Mouse (Mus musculus) hindbrain, embryonic 13.5 days (tissue): ENCODE measurements around the gene Adgrg1. TPM values are rescaled to one million over a fixed set of nuclear protein-coding genes. Genes with fewer than 3 reads are reported as not detected.
A peak's percentile ranks its signal among the peaks of the same experiment; 100 is the strongest.

Source experiments
- ATAC-seq: fragments of 200-750 bp; cut with Nextera tagmentation; 2 replicates; pipeline ENCODE4 v1.8.0; 2017; ENCODE audit warnings: moderate TSS enrichment; ENCODE audit not compliant: low FRiP score
- H3K27ac ChIP-seq: fragments of 300-500 bp; sonication (generic); 2 replicates; pipeline ENCODE4 v1.5.1; 2015; ENCODE audit warnings: inconsistent platforms, mild to moderate bottlenecking, moderate library complexity
- H3K27me3 ChIP-seq: fragments of 300-500 bp; sonication (generic); 2 replicates; pipeline ENCODE4 v1.6.1; 2015; ENCODE audit warnings: mild to moderate bottlenecking, inconsistent platforms
- H3K36me3 ChIP-seq: fragments of 300-500 bp; sonication (generic); 2 replicates; pipeline ENCODE4 v1.6.1; 2015; ENCODE audit warnings: mild to moderate bottlenecking, inconsistent platforms
- H3K4me1 ChIP-seq: fragments of 300-500 bp; sonication (generic); replicated peaks from 2 replicates; pipeline ENCODE4 v1.6.1; 2015; ENCODE audit warnings: inconsistent platforms
- H3K4me2 ChIP-seq: fragments of 300-500 bp; sonication (generic); 2 replicates; pipeline ENCODE4 v1.6.1; 2015; ENCODE audit warnings: inconsistent platforms, mild to moderate bottlenecking, moderate library complexity
- H3K4me3 ChIP-seq: fragments of 300-500 bp; sonication (generic); 2 replicates; pipeline ENCODE4 v1.5.1; 2015; ENCODE audit warnings: mild to moderate bottlenecking, inconsistent platforms
- H3K9ac ChIP-seq: fragments of 300-500 bp; sonication (generic); 2 replicates; pipeline ENCODE4 v1.6.1; 2015; ENCODE audit warnings: mild to moderate bottlenecking, inconsistent platforms
- H3K9me3 ChIP-seq: fragments of 300-500 bp; sonication (generic); 2 replicates; pipeline ENCODE4 v1.6.1; 2016; ENCODE audit warnings: inconsistent platforms
- WGBS: fragments of 180-500 bp; shearing (Covaris S2); methylation state at CpG from one replicate; pipeline ENCODE4 v1.1.7; 2015; 5-methylcytosine and 5-hydroxymethylcytosine counted together
- polyA plus RNA-seq: library from polyadenylated mRNA; unstranded; fragments of >200 nt; fragmentation: Nextera tagmentation; extraction: Ambion mirVana; gene quantifications from 2 replicates; pipeline ENCODE4 v1.2.1, GENCODE M21; 2015

Adgrg1 gene
- polyA plus RNA-seq, 1 experiment from 2014 or later: 162 TPM

DNA sequence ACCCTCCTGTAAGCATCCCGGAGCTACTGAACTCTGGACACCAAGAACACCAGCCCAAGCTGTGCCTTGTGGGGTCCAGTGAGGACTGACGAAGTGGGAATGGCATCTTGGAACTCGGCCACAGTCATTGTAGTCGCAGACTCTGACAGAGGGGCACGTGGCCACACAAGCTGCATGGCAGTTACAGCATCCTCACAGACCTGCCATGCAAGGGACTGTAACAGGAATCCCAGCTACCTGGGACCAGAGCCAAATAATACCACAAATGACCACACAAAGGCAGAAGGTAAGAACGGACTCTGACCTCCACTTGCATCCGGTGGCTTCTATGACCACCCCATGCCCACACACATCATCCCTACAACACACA is 20.2 kb upstream of the Adgrg1 start:
- WGBS: 71% methylated on average over 7 of the region's 7 CpGs
- Histone ChIP-seq H3K4me3 (no peak overlapping the region), H3K4me1 (peaks cover 17% of the 10 kb centered on the region), H3K4me2 (no peak overlapping the region), H3K9me3 (no peaks in the 10 kb centered on the region), H3K36me3 (no peaks in the 10 kb centered on the region), H3K27me3 (no peaks in the 10 kb centered on the region), H3K9ac (peak overlapping the region; percentile 8; the same call in 1 of the 2 replicates), H3K27ac (no peak overlapping the region)
- peak; percentile 47; the same call in 1 of the 2 replicates for ATAC-seq

DNA sequence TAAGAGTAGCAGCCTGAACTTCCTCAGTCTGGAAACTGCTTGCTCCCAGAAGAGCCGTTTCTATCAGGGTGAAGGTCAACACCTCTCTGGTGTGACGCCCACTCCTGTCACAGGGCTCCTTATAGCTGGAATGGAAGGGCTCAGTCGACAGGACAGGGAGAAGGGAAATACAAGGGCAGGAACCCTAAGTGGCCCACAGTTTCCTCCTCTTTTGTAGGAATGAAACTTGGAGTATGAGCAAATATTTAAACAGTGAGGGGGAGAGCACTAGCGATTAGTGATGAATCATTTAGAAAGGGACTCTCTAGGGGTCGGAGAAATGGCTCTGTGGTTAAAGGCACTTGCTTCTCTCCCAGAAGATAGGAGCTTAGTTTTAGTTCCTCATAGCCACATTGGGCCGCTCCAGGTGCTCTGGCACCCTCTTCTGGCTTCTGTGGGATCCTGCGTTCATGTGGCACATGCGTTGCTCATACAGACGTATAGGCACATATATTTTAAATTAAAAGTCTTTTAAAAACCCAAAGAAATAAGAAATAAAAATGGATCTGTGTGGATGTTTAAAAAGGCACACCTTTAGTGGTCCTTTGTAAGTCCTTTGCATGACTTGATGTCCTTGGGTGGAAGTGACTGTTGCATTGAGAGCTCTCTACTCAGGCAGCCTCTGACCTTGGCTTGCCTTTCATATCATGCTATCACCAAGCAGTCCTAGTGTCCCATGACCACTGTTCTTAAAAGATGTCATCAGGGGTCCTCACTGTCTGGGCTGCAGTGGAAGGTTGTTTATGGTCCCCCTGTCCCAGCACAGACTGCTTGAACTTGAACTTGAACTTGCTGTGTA is 19.4 kb upstream of the Adgrg1 start:
- Histone ChIP-seq H3K27ac (no peak overlapping the region), H3K4me2 (no peak overlapping the region), H3K4me1 (peaks cover 17% of the 10 kb centered on the region), H3K9ac (peak overlapping the region; percentile 8; the same call in 1 of the 2 replicates), H3K9me3 (no peaks in the 10 kb centered on the region), H3K4me3 (no peak overlapping the region), H3K27me3 (no peaks in the 10 kb centered on the region), H3K36me3 (no peaks in the 10 kb centered on the region)
- 52% methylated on average over 9 of the region's 9 CpGs for WGBS
- ATAC-seq: no peak

DNA sequence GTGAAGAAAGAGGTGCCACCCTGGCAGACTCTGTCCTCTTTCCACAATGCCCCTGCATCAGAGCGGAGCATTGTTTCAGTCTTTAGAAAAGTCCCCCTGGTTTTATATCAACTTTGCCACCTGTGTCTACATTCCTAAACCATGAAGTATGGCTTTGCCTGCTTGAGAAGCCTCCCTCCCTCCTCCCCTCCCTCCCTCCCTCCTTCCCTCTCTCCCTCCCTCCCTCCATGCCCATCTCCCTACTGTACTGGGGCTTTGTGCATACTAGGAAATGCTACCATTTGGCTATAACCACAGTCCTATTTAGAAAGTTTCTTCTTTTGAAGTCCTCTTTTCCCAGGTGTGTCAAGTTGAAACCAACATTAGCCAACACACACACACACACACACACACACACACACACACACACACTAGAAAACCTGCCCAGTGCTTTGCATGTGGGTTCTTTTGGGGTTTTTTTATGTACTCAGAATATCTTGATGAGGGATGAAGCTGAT is 18.4 kb upstream of the Adgrg1 start:
- Histone ChIP-seq H3K4me3 (no peak overlapping the region), H3K36me3 (no peaks in the 10 kb centered on the region), H3K27ac (no peak overlapping the region), H3K27me3 (no peaks in the 10 kb centered on the region), H3K9ac (no peak overlapping the region), H3K9me3 (no peaks in the 10 kb centered on the region), H3K4me1 (peaks cover 12% of the 10 kb centered on the region), H3K4me2 (no peak overlapping the region)
- 88% methylated on average over 1 of the region's 1 CpGs for WGBS
- no peak for ATAC-seq

DNA sequence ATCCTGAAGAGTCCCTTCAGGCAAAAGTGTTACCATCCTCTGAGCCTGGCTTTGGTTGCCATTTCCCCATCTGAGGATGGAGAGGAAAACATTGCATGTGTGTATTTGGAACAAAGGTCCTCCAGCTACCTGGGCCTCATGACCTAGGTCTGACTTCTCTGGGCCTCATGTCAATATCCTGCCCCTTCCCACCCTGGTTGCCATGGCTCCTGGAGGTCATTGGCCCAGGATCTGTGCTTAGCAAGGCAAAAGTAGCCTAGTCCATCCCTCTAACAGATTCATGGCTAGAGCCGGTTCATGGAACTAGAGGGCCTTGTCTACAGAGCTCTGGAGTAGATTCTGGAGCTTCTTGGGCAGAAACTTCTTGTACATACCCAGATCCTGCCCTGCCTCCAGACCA is 12.3 kb upstream of the Adgrg1 start:
- 78% methylated on average over 1 of the region's 1 CpGs for WGBS
- H3K4me2 ChIP-seq: no peak overlapping the region

DNA sequence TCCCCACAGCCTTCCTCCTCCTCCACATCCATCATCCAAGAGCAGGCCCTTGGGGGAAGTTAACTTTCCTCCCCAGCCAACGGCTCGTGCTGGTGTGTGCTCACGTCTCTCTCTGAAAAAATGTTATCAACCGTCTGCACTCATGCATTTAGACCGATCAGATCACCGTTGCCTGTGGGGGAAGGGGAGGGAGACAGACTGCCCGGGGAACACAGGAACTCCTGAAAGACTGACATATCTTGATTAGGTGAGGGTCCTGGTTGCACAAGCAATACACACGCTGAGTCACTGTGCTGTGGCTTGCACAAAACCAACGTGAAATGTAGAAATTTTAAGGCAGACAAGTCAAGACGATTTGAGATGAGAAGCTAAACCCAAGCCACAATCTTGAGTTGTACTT is 9.7 kb upstream of the Adgrg1 start:
- Histone ChIP-seq H3K27ac (no peak overlapping the region), H3K9me3 (no peaks in the 10 kb centered on the region), H3K36me3 (no peaks in the 10 kb centered on the region), H3K27me3 (no peaks in the 10 kb centered on the region), H3K4me1 (peaks cover 9% of the 10 kb centered on the region; the same call in 1 of the 2 replicates), H3K9ac (no peak overlapping the region), H3K4me3 (no peak overlapping the region), H3K4me2 (no peak overlapping the region)
- ATAC-seq: no peak
- WGBS: 46% methylated on average over 10 of the region's 10 CpGs

More for the DNA sequence above, 12.3 kb upstream of the Adgrg1 start:
- no peak for ATAC-seq
- H3K4me3 ChIP-seq: no peak overlapping the region
- no peaks in the 10 kb centered on the region for H3K36me3 ChIP-seq
- no peak overlapping the region for H3K9ac ChIP-seq
- no peak overlapping the region for H3K27ac ChIP-seq
- no peaks in the 10 kb centered on the region for H3K9me3 ChIP-seq
- H3K4me1 ChIP-seq: peaks cover 4% of the 10 kb centered on the region; the same call in 1 of the 2 replicates
- H3K27me3 ChIP-seq: no peaks in the 10 kb centered on the region

DNA sequence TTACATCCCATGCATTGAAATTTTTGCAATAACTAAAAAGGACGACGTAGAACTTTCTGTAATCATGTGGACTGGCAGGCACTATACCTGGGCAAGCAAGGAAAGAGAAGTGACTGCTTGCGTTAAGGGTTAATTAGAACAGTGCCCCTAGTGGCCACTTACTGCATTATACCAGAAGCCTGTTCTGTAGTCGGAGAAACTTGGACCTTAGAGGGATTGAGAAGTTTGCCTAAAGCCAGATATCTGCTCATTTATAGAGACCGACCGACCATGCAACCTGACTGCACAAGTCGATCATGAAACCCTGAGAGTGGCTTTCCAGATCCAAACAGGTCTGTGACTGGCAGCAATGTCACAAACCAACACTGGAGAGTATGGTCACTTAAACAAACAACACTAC is 8.0 kb upstream of the Adgrg1 start:
- Histone ChIP-seq H3K4me3 (no peak overlapping the region), H3K9me3 (no peaks in the 10 kb centered on the region), H3K9ac (no peak overlapping the region), H3K27ac (no peak overlapping the region), H3K4me1 (peaks cover 9% of the 10 kb centered on the region; the same call in 1 of the 2 replicates), H3K4me2 (no peak overlapping the region), H3K36me3 (no peaks in the 10 kb centered on the region), H3K27me3 (no peaks in the 10 kb centered on the region)
- WGBS: 25% methylated on average over 7 of the region's 7 CpGs
- no peak for ATAC-seq

DNA sequence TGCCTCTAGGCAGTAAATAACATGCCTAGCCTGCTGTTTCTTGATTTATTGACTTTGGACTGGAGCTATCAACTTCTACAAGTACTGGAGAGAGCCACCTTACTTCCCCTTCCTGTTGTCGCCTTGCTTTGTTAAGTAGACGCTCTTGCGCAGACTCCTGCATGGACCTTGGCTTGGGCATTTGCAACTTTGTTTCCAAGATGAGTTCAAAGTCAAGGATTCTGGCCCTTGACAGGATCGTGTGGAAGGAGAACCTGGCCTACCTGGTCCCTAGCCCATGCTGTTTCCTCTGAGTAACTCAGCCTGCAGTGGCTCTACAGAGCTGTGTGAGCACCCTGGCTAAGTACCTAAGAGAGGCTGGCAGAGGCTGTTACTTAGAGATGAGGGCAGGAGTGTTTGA is 7.5 kb upstream of the Adgrg1 start:
- no peak overlapping the region for H3K4me3 ChIP-seq
- no peak for ATAC-seq
- H3K4me1 ChIP-seq: peaks cover 9% of the 10 kb centered on the region; the same call in 1 of the 2 replicates
- H3K9me3 ChIP-seq: no peaks in the 10 kb centered on the region
- H3K9ac ChIP-seq: no peak overlapping the region
- H3K27me3 ChIP-seq: no peaks in the 10 kb centered on the region
- no peak overlapping the region for H3K27ac ChIP-seq
- WGBS: 84% methylated on average over 4 of the region's 4 CpGs
- H3K4me2 ChIP-seq: no peak overlapping the region
- no peaks in the 10 kb centered on the region for H3K36me3 ChIP-seq

DNA sequence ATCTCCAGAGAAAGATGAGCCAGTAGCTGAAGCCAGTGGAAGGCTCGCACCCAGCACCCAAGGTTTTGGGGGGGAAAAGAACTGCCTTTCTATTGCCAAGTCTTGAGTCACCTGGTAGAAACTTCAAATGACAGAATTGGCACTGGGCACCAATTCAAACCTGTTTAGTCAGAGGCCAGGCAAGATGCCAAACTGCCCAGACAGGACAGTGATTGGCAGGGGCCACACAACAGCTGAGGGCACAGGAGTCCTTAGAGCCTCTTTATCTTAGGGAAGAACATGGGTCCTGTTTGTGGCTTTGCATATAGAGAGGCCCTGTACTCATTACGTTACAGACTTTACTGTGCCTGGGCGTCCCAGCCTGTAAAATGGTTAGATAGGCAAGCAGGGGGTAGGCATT is 7.0 kb upstream of the Adgrg1 start:
- Histone ChIP-seq H3K27ac (no peak overlapping the region), H3K27me3 (no peaks in the 10 kb centered on the region), H3K4me2 (no peak overlapping the region), H3K4me1 (peaks cover 9% of the 10 kb centered on the region; the same call in 1 of the 2 replicates), H3K36me3 (no peaks in the 10 kb centered on the region), H3K4me3 (no peak overlapping the region), H3K9ac (no peak overlapping the region), H3K9me3 (no peaks in the 10 kb centered on the region)
- 77% methylated on average over 3 of the region's 3 CpGs for WGBS
- no peak for ATAC-seq

DNA sequence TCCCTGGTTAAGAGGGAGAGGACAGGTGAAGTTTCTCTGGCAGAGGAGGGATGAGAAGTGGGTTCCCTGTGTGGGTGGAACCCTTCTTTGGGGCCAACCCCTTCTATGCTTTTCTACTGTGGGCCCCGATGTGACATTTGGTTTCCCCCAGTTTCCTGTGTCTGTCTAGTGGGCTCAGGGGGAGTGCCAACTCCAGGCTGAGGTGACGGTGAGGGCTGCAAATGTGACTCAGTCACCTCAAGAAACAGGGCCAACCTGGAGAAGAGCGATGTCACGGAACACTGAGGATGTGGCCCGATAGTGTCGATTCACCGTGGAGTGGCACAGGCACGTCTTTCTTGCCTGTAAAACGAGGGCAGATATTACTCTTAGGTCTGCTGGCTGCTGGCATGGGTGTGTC is 1.3 kb upstream of the Adgrg1 start:
- H3K4me2 ChIP-seq: no peak overlapping the region
- H3K27ac ChIP-seq: no peak overlapping the region
- H3K9ac ChIP-seq: no peak overlapping the region
- H3K4me1 ChIP-seq: peaks cover 20% of the 10 kb centered on the region
- H3K4me3 ChIP-seq: no peak overlapping the region
- H3K27me3 ChIP-seq: peaks cover 9% of the 10 kb centered on the region
- ATAC-seq: no peak
- H3K9me3 ChIP-seq: no peaks in the 10 kb centered on the region
- no peaks in the 10 kb centered on the region for H3K36me3 ChIP-seq
- WGBS: 94% methylated on average over 9 of the region's 9 CpGs

DNA sequence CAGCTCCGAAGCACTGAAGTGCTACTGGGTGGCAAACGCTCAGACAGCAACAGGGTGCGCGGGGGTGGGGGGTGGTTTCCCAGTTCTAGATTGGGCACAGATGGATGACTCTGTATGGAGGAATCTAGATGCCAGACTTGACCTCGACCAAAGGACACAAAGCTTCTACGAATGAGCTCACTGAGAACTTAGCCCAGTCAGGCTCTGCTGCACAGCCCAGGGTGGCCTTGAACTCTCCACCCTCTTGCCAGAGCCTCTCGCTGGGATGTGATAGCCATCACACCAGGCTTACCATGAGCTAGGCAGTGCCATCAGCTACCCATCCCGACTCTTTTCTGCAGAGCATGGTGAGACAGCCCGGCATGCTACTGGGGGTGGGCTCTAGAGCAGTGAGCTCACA is 765 bp upstream of the Adgrg1 start:
- no peak overlapping the region for H3K4me2 ChIP-seq
- H3K9me3 ChIP-seq: no peaks in the 10 kb centered on the region
- 88% methylated on average over 9 of the region's 9 CpGs for WGBS
- no peak for ATAC-seq
- no peak overlapping the region for H3K9ac ChIP-seq
- H3K36me3 ChIP-seq: no peaks in the 10 kb centered on the region
- H3K4me1 ChIP-seq: peaks cover 25% of the 10 kb centered on the region
- peaks cover 9% of the 10 kb centered on the region for H3K27me3 ChIP-seq
- H3K27ac ChIP-seq: no peak overlapping the region
- no peak overlapping the region for H3K4me3 ChIP-seq

DNA sequence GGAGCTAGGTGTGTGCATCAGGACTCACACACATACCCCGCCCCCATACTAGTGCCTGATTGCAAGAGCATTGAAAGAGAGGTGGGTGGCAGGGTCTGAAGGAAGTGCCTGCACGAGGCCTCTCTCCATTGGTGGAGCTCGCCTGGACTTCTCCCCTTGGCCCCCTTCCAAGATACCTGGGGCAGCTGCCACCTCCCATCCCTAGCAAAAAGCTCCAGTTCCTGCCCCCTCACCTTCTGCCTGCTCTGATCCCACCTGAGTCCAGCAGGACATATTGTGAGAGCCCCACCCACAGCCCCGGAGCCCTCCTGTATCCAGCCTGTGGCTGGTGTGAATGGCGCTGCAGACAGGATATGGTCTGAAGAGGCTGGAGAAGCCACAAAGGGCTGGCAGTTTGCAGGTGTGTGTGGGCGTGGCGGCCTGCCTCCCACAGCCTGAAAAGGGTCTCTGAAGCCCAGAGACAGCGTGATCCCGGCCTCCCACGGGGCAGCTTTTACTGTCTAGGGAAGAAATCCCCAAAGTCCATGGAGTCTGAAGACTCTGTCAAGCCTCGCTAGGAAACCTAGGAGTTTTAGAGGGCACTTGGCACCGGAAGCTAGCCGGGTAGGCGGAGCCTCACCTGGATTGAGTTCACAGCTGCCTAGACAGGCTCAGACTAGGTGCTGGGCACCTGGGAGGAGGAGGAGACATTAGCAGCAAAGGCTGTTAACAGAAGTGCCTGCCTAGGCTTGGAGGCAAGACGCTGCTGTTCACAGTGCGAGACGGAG is 2.3 kb downstream of the Adgrg1 start:
- H3K27ac ChIP-seq: no peak overlapping the region
- no peaks in the 10 kb centered on the region for H3K9me3 ChIP-seq
- no peaks in the 10 kb centered on the region for H3K36me3 ChIP-seq
- no peak for ATAC-seq
- H3K4me3 ChIP-seq: 0 out of 2 replicates have a peak overlapping the region, but pooled peaks have one; percentile 4
- peaks cover 9% of the 10 kb centered on the region for H3K27me3 ChIP-seq
- peak overlapping the region; percentile 43; the same call in 1 of the 2 replicates for H3K9ac ChIP-seq
- peaks cover 47% of the 10 kb centered on the region for H3K4me1 ChIP-seq
- 24% methylated on average over 17 of the region's 17 CpGs for WGBS
- H3K4me2 ChIP-seq: peak overlapping the region; percentile 40

DNA sequence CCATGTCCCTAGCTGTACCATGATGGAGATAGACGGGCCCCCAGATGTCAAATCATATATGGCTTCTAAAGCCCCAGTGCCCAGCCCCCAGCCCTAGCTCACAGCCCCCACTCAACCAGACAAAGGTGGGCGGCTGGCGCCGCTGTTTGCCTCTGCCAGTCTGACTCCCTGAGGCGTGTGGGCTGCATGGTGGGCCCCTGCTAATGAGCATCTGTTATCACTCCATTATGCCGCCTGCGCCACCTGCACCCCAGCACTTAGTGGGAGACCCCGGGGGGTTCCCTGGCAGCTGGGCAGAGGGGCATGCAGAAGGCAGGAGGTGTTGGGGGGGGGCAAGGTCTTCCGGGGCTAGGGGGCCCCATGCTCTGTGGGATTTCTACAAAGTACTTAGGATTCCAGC is 3.6 kb downstream of the Adgrg1 start:
- peak; percentile 38 for ATAC-seq
- H3K4me3 ChIP-seq: no peak overlapping the region
- 0 out of 2 replicates have a peak overlapping the region, but pooled peaks have one; percentile 40 for H3K27ac ChIP-seq
- peaks cover 60% of the 10 kb centered on the region for H3K4me1 ChIP-seq
- 27% methylated on average over 9 of the region's 9 CpGs for WGBS
- H3K9me3 ChIP-seq: no peaks in the 10 kb centered on the region
- peak overlapping the region; percentile 40 for H3K4me2 ChIP-seq
- no peaks in the 10 kb centered on the region for H3K36me3 ChIP-seq
- peak overlapping the region; percentile 29; the same call in 1 of the 2 replicates for H3K9ac ChIP-seq
- peaks cover 9% of the 10 kb centered on the region for H3K27me3 ChIP-seq
